Mouse (Mus musculus): ENCODE measurements around the gene Ddr1.

Gene Ddr1

DNA sequence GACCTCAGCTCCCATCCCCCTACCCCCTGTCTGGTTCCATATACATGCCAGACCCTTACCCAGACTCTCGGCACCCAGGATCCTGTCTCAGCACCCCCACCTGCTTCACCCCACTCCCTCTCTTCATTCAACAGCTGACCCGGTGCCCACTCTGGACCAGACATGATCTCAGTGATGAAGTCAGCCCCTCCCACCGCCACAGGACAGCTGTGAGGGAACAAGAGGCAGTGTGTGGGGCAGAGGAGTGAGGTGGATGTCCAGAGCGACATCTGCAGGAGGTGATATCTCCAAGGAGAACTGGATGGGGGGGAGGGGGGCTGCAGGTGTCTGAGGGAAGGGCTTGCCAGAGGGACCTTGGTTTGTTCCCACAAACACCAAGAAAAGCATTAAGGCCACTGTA, 12.6 kb downstream of the Ddr1 start:
- no peak for DNase-seq (ENCODE audit: low read depth)

DNA sequence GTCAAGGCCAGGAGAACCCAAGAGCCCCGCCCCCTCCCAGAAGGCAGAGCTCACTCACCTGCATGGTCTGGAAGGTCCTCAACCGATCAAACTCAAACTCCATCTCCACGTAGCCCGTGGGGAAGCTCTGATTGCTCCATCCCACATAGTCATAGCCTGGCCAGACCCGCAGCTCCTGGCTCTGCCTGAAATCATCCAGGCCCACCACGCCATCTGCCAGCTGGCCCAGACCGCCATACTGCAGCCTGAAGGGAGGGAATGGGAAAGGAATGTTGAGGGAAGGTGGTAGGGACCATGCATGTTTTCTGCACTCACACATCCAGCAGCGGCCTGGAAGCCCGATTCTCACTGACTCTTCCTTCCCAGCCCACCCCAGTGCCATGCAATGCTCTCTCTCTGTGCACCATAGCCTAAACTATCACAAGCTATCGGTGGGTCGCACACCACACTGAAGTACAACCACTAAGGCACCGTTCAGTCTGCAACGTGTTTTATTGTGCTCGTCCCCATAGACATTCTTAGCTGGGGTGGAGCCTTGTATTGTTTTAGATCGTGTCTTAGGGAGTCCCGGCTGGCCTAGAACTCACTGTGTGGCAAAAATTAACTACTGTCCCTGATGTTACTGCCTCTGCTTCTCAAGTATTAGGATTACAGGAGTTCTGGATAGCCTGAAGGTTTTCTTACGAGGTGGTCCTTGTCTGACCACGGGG, 14.3 kb downstream of the Ddr1 start:
- no peak for DNase-seq (ENCODE audit: low read depth)

DNA sequence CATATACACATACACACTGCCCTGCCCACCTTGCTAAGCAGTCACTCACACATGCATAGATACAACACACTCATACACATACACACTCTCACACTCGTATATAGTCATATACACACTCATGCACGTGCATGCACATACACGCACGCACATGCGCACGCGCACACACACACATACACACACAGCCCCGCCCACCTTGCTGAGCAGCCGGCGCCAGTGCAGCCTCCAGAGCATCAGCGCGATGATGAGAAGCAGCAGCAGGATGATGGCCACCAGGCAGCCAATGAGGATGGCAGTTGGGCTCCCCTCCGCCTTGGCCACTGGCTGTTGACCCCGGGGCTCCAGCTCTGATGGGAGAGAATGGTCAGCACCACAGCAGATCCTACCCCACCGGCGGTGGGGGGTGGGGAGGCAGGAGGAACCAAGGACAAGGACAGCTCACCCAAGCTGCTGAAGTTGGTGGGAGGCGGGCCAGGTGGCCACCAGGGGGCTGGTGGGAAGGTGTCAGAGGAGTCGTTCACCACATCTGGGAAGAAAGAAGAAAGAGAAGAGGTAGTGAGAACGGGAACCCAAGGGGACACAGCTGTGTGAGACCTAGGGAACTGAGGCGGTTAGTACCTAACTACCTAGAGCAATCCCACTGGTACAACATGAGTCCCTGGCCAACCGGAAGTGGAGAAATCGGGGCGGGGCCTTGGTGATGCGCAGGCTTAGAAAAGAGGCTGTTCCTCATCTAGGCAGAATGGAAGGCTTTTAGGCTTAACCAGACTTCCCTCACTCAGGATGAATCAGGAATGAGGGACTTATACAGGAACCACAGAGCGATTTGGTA, 15.9 kb downstream of the Ddr1 start:
- DNase-seq (ENCODE audit: low read depth), result no peak

DNA sequence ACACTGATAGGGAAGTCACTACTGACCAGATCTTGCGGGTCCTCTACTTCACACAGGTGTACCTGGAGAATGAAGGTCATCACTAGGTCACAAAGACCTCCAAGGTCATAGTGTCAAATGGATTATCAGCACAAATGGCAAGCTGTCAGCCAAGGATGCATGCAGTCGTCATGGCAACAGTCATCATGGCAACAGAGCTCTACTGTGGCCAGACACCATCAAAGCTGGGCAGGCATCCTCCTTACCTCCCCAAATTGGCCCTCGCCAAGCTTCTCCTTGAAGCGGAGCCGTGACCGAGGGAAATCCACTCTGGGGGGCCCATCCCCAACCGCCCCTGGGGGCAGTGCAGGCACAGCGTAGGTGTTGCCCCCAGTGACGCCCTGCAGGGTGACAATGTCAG, 19.4 kb downstream of the Ddr1 start:
- DNase-seq (ENCODE audit: low read depth), result no peak

DNA sequence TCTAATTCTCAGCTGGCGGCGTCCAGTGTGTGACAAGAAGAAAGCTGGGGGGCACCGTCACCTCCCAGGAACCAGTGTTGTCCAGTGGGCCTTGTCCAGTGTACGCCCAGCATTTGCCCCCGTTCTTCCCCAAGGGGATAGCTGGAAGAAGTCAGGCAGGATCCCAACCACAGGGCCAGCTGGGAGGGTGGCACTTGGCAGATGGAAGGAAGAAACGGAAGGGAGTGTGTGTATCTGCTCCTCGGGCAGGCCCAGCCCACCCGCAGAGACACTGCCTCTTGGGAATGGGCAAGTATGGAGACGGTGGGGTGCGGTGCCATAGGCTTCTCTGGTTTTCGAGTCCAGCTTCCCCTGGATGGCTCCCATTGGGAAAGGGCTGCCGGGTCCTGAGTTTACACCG, 22.4 kb downstream of the Ddr1 start:
- DNase-seq (ENCODE audit: low read depth), result no peak

DNA sequence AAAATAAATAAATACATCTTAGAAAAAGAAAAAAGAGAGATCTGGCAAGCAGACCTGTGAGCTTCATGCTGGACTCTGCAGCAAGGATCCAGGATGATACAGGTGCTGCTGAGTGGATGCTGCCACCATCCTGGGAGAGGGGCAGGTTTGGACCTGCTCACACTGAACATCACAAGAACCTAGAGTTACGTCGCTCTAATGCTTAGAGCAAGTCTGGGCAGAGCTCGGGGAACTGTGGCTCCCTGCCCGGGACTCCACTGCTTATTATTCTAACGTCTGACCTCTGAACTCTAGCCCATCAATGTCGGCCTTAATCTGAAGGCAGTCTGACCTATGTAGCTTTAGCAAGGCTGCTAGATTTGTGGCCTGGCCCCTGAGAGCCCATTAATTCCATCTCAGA, 23.8 kb downstream of the Ddr1 start:
- DNase-seq (ENCODE audit: low read depth), result no peak

DNA sequence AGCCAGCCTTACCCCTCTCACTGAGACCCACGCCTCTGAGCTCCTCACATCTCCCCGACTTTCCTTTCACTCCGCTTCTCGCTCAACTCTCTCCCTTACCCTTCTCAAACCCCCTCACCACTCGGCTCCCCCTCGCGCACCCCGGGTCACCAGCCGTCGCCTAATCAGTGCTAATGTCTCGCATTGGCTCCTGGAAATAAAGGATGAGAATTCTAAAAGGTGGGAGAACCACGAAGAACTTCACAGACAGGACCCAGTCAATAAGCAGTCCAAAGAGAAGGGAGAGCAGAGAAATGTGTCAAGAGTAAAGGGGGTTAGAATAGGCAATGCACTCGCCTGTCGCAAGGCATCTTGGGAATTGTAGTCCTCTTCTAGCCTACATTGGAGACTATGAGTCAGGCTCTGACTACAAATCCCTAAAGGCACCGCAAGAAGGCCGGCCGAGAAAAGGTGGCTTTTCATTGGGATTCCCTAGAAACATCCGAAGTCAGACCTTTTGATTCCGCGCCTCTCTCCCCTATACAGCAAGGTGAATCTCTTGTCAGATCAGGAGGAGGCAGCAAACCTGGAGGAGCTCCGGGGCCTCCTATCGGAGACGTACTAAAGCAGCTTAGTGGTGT, 30.9 kb downstream of the Ddr1 start, which contains the start of gene Gtf2h4:
Gene Gtf2h4, minus strand, starts transcription at position 324 of the 620 bp plus-strand sequence.
- DNase-seq (ENCODE audit: low read depth), result peak; percentile 98

DNA sequence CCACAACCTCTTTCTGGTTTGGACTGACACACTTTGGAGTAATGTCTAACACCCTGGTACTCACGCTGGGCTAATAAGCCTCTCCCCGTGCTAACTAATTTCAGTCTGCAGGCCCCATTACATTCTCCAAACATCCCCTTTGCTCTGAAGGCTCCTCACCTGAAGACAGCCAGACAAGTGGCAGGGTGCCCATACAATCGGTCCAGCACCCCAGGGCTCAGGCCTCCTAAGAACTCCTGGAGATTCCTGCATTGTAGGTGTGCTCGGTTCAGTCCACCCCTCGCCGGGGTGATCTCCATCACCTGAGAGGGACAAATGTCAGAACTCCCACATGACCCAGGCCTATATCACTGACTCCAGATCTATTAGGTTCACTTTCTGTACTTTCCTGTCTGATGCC, 31.9 kb downstream of the Ddr1 start:
- no peak for DNase-seq (ENCODE audit: low read depth)

DNA sequence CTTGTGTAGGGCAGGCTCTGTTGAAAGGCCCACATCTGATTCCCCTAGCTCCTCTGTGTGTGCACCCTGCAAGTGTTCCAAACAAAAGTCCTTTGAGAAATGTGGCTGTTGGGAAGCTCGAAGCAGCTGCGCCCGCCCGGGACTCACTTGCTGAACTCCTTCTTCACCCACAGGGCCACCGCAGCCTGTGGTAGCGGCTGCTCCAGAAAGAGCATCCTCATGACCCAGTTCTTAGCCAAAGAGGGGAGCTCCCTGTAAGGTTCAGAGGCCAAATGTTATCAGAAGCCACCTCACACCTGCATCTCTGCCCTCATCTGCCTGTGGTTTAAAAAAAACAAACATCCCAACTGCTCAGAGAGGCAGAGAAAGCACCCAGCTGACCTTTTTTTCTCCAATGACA, 32.6 kb downstream of the Ddr1 start:
- no peak for DNase-seq (ENCODE audit: low read depth)

DNA sequence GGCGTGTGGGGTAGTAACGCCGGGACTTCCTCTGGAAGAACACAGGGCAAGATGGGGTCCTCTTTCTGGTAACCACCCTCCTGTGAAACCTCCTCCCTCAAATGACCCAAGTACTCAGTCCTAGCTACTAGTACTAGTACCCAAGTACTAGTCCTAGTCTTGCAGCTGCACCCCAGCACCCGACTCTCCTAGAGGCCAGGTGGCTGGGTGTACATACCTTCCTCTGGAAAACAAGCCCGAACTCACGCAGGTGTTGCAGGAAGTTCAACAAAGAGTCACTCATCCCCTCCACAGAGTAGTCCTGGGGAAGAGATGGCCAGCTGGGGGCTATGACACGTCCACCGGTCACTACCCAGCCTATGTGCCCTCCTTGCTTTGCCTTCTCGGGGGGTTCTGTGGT, 34.7 kb downstream of the Ddr1 start:
- no peak for DNase-seq (ENCODE audit: low read depth)

DNA sequence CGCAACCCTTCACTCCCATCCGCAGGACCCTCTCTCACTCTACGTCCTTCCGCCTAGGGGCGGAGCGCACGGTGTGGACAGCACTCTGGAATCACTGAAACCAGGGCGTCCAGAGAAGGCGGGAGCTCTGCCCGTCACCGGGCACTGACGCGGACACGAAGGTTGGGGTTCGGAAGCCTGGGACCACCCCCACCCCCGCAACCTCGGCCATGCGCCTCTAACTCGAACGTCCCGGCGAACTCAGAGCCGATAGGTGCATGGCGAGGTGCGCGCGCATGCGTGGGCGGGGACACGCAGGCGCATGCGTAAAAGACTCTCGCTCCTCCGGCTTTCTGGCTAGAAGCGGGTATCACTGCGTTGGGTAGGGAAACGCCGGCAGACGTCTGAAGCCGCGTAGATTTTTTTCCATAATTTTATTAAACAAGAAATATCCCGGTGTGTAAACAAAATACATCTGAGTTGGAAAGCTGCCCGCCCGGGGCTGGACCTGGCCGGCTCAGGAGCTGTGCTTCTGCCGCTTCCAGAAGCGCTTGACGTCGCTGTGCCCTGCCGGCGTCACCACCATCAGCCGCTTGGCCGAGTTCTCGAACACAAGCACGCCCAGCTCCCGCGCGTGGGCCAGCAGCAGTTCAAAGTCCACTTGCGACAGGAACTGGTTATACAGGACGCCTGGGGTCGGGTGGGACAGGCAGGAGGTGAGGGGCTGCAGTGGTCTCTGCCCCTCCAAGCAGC, 36.9 kb downstream of the Ddr1 start, which contains the start of gene Vars2:
Gene Vars2, minus strand, starts transcription at position 259 of the 732 bp plus-strand sequence.
- peak; percentile 89 for DNase-seq (ENCODE audit: low read depth)

DNA sequence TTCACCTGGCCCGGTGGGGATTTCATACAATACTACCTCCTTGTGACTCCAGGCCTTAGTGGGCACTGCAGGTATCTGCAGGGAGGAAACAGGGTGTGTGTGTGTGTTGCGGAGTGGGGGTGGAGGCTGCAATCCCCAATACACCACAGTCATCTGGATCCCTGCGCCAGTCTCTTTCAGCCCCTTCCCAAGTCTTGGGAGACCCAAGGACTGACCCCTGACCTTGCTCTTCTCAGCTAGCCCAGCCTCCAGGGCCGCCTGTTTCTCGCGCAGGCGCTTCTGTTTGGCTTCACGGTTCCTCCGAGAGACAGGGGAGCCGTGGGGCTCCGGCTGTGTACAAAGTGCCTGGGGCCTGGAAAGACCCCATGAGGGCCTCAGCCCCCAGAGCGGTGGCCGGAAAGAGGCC, 37.6 kb downstream of the Ddr1 start:
- no peak for DNase-seq (ENCODE audit: low read depth)

DNA sequence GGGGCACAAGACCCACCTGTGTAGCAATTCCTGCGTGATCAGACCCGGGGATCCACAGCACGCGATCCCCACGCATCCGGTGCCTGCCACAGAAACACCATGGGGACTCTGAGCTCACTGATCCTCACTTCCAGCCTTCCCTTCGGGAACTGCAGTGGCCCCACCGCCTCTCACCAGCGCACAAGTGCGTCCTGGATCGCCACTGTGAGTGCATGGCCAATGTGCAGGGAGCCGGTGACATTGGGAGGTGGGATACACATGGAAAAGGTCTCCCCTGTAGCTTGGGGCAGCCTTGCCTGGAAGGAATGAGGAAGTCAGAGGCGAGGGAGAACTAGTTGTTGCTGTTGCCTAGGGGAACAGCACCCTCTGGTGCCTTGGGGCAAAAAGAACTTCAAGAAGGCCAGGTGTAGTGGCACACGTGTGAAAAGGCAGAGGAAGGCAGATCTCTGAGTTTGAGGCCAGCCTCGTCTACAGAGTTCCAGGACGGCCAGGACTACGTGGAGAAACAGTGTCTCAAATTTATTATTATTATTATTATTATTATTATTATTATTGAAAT, 38.4 kb downstream of the Ddr1 start:
- peak; percentile 34 for DNase-seq (ENCODE audit: low read depth)

DNA sequence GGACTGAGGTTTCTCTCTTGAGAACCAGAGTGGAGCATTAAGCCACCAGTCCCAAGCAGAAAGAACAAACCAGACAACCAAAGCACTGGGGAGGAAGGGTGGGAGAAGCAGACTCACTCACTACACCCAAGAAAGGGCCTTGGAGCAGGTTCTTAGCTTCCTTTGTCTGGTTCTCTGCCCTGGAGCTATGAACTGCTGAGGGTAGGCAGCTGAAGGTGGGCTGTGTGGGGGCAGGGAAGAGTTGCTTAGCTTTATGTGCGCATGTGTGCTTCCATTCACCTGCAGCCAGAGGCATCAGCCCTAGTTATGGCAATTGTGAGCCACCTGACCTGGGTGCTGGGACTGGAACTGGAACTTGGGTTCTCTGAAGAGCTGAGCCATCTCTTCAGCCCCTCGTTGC, 51.3 kb downstream of the Ddr1 start:
- no peak for DNase-seq (ENCODE audit: low read depth)

DNA sequence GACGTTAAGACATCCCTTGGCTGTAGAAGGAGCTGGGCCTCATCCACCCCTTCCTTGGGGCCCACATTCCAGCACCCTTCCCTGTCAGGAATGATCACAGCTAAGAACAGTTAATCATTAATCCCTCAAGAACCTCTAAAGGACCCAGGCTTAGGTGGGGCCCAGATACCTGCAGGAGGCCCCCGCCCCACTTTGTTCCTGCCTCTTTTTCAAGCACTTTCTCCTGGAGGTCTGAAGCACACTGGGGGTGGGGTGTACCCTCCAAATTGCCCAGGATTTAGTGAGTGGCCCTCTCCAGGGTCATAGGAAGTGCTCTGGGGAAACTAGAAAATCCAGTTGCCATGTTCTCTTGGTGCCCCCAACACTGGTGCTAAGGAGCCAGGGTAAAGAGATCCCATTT, 55.0 kb downstream of the Ddr1 start:
- DNase-seq (ENCODE audit: low read depth), result no peak

DNA sequence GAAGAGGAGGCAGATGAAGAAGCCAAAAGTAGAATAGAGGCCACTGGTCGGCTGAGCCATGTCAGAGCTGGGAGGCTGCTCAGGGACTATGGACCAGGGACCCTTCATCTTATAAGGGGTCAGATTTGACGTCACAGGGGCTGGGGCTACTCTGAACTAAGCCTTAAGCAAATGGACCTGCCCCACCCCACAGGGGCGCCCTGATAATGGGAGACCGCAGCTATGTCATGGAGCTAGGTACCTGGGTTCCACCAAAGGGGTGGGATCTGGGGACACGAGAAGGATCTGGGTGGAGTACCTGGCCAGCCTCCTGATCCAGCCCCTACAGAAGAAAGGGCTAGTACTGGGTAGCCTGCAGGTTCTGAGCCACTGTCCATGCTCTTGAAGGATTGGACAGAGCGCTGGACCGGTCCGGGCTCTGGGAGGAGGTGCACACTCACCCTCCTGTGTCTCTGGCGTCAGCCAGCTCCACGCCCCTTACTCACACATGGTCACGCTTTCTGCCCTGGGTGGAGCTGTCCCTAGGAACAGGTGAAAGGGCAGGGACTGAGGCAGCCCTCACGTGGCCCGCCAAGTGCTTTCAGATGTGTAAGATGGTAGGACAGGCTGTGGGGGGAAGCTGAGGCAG, 60.7 kb downstream of the Ddr1 start, which contains the start of gene Mucl3:
Gene Mucl3, minus strand, starts transcription at position 87 of the 628 bp plus-strand sequence.
- no peak for DNase-seq (ENCODE audit: low read depth)

DNA sequence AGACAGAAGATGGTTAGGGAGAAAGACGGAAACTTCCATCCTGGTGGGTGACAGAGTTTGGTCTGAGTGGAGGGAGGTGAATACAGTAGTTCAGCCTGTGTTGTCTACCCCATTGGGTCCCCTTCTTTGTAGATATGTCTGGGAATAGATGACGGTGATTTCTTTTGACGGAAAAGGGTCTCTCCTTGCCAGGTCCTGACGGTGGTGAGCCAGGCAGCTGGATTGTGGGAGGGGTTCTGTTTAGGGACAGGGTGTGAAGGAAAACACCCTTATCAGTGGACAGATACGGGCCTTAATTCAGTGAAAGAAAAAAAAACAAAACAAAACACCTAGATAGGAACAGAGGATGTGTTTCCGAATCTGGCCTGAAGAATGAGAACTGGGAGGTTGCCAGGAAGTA, 65.1 kb downstream of the Ddr1 start:
- no peak for DNase-seq (ENCODE audit: low read depth)

DNA sequence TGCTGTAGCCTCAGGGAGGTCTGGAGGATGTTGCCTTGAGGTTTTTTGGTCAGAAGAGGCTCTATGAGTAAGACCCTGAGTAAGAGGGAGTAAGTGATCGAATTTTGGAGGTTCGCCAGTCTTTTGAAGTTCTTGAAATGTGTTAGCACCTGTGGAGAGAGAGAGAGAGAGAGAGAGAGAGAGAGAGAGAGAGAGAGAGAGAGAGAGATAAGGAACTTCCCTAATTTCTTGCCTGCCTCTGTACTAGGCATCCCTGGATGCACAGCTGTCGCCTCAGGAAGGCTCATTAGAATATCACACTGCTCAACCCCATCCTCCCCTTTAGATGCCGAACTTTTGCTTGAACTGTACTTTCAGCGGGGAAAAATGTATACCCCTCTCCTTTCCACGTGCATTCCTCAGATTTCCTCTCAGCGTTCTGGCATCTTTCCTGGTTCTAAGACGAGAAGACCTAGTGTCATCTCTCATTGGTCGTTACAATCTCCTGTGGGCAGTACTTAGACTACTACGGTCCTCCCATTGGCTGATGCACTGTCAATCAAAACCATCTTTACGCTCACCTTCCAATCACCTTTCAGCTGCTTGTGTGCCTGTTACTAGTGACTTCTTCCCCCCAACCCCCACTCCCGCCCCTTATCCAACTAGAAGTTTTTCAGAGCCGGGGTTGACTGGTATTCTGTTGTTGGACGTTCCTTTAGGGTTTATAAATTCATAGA, 65.8 kb downstream of the Ddr1 start:
- DNase-seq (ENCODE audit: low read depth), result peak; percentile 9

DNA sequence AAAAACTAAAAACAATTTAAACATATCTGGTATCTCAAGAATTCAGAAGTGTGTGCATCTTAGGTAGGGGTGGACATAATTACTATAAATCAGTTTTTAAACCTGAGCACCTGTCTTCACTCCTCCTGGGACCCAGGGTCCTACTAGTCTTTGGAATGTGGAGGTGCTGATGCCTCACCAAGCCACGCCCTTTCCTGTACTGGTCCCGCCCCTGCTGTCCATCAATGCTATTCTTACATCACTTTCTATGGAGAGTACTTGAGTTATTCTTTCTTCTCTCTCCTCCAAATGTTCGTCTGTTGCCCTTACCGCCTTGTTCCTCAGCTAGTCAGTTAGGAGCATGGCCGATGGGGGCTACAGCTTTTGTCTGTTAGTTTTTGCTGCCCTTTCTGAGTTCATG, 68.1 kb downstream of the Ddr1 start:
- peak; percentile 16 for DNase-seq (ENCODE audit: low read depth)

DNA sequence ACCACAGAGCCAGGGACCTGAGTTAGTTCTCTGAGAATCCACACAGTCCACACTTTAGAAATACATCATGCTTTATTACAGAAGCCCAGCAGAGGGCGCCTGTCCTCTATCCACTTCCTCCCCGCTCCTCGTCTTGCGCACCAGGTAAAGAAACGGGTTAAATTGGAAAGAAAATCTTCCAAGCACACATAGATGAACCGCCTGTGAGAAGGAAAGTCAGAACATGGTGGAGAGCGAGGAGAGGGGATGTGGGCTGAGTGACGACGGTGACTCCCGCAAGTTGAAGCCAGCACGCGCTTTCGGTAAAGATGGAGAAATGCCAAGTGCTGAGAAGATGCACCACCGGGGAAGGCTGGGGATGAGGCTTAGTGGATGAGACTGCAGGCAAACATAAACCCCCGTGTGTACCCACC, 68.7 kb downstream of the Ddr1 start:
- DNase-seq (ENCODE audit: low read depth), result peak; percentile 32

DNA sequence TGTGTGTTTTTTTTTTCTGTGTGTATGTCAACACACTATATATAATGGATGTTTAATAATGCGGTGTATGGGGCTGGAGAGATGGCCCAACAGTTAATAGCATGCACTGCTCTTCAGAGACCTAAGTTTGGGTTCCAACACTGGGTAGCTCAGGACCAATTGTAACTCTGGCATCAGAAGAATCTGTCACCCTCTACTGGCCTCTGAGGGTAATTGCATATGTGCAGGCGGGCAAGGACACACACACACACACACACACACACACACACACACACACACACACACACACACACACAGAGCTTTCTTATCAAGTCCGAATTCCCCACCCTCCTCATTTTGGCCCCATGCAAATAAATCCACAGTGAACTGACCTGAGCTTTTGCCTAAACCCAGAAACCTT, 69.2 kb downstream of the Ddr1 start:
- no peak for DNase-seq (ENCODE audit: low read depth)

All from c-Kit-positive CD71-positive TER-119-negative erythroid progenitor cells, embryonic 14.5 days (primary cell).